Mouse (Mus musculus): Measurements from ENCODE around the gene Spef2.

GRCm38 (mm10) chr15:9691721-9692120 is 56.9 kb downstream of the Spef2 start:
- TF ChIP-seq CTCF (IDR thresholded peaks at IDR 0.05; ENCODE audit: low read depth) (no peak), EP300 (IDR thresholded peaks at IDR 0.05; ENCODE audit: low read depth) (no peak)
